Mouse (Mus musculus) retina, embryonic 14.5 days (tissue): ENCODE measurements around the gene Ncbp2.
"Not testable (repeated sequence)": the region's sequence is repeated elsewhere in the genome, so short reads cannot be mapped to it uniquely, and the experiment has no call there.

Source experiments
- DNase-seq: peaks from one replicate; pipeline ENCODE4 v3.0.0-alpha.2; 2015; ENCODE audit warnings: low spot score

The Ncbp2 gene

GRCm38 (mm10) chr16:31935091-31935979 is 13.0 kb upstream of the Ncbp2 start:
- DNase-seq = peak; percentile 47

DNA sequence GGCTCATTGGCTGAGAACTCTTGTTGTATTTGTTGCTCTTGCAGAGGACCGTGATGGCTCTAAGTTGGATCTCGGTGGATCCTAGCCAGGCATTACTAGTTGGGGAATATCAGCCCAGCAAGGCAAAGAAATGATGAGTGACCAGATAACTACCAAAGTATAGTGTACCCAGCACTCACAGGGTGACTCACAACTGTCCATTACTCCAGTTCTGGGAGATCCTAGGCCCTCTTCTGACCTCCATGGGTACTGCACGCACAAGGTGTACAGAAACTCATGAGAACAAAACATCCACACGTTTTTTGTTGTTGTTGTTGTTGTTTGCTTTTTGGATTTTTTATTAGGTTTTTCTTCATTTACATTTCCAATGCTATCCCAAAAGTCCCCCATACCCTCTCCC is 11.7 kb upstream of the Ncbp2 start:
- DNase-seq = no peak

GRCm38 (mm10) chr16:31938856-31939255 is 9.5 kb upstream of the Ncbp2 start:
- DNase-seq = no peak

DNA sequence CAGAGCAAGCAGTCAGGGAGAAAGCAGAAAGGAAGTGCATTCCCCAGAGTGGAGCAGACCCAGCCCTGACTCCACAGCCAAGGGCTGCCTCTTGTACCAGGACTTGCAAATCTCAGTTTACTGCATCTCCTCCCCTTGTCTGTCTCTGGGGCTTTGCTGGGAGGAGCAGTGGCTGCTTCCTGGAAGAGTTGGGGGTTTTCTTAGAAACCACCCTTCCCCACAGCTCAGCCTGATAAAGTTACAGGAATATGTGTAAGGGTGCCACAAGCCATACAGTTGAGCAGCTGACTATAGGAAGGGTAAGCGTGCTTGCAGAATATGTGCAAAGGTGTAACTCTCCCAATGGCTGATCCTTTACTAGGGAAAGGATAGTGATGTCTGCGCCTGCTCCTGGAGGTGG is 7.7 kb upstream of the Ncbp2 start:
- no peak for DNase-seq

GRCm38 (mm10) chr16:31943980-31944379 is 4.3 kb upstream of the Ncbp2 start:
- DNase-seq = peak; percentile 92

- DNase-seq = no peak
Observed at GRCm38 (mm10) chr16:31944698-31945255, 3.5 kb upstream of the Ncbp2 start.

DNA sequence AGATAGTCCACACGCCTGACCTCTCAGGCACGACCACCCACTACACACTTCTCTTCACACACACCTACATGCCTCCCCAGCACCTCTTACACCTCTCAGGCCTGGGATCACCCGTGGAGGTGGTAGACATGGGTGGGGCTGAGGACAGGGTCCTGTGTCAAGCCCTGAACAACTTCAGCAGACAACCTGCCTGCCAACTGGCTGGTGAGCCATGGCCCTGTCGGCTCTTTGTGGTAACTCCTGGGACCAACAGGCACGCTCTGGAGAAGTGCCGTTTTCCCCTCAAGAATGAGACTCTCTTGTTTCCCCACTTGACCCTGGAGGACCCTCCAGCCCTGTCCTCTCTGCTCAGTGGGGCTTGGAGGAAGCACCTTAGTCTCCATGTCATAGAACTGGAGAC is 2.9 kb upstream of the Ncbp2 start:
- no peak for DNase-seq

DNA sequence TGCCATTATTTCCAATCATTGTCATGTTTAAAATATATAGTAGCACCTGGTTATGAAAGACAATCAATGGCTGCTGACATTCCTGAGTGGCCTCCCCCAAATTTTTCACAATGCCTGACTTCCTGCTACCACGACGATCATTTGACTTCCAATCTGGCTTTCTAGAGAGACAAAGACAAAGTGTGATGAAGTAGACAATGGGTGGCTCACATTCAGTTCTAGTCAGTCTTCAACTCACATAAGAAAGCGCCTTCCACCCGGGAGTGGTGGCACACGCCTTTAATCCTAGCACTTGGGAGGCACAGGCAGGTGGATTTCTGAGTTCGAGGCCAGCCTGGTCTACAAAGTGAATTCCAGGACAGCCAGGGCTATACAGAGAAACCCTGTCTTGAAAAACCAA is 2.3 kb upstream of the Ncbp2 start:
- not testable (repeated sequence) for DNase-seq

GRCm38 (mm10) chr16:31947333-31947732 is 980 bp upstream of the Ncbp2 start:
- no peak for DNase-seq

DNA sequence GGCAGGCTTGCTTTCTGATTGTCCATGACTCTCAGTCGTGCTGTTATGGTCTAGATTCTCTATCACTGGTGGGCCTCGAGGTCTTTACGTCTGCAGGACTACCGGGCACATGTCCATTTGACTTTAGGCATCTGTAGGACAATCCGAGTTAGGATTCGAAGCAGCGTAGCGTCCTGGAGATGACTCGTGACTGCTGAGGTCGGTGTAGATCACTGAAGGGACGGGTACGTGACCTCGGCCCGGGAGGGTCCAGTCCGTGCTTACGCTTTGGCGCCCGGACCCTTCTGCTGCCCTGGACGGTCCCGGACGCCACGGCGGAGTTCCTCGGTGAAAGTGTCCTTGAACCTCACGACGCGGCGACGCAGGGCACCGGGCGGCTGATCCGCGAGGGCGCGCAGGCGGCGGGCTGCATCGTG is 404 bp upstream of the Ncbp2 start:
- DNase-seq = no peak

DNA sequence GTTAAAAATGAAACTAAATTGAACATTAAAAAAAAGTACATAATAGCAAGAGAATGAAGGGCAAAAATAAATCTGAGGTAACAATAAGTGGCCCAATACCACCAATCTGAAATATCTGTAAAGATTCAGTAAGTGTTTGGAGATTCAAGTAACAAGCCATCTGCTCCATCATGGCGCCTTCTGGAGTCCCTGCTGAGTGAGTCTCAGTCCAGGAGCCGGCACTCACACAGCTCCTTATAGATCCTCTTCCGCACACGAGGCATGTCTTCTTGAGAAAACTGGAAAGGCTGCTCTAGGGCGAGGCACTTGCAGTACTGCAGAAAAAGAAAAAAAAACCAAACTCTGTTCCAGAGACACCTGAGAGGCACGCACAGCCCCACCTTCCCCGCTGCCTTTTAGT is 14.9 kb downstream of the Ncbp2 start:
- DNase-seq = no peak

DNA sequence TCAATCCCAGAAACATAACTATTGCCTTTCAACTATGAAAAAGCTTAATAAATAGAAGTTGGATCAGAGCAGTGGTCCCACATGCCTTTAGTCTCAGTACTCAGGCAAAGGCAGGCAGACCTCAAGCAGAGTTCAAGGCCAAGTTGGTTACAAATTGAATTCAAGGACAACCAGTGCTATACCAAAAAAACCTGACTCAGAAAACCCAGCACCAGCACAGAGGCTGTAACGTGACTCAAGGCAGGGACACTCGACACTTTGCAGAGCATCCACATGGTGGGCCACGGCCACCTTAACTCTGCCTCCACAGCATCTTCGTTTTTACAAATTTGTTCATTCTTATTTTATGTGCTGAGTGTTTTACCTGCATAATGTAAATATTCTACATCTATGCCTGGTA is 26.9 kb downstream of the Ncbp2 start:
- DNase-seq = no peak

GRCm38 (mm10) chr16:31979501-31979900 is 31.2 kb downstream of the Ncbp2 start:
- DNase-seq = no peak

GRCm38 (mm10) chr16:31980946-31981345 is 32.6 kb downstream of the Ncbp2 start:
- no peak for DNase-seq

DNA sequence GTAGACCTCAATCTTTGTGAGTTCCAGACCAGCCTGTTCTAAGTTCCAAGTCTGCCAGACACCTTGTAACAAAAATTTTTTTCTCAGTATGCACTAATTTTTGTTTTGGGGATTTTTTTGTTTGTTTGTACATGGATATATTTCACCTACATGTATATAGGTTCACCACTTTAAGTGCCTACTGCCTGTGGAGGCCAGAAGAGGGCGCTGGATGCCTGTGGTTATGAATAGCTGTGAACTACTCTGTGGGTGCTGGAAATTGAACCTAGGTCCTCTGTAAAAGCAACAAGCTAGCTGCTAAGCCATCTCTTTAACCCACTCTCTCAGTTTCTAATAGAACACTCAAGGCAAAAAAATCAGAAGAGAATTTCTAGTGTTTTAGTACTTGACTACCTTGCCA is 43.7 kb downstream of the Ncbp2 start:
- no peak for DNase-seq

GRCm38 (mm10) chr16:31993195-31993594 is 44.9 kb downstream of the Ncbp2 start:
- no peak for DNase-seq

DNA sequence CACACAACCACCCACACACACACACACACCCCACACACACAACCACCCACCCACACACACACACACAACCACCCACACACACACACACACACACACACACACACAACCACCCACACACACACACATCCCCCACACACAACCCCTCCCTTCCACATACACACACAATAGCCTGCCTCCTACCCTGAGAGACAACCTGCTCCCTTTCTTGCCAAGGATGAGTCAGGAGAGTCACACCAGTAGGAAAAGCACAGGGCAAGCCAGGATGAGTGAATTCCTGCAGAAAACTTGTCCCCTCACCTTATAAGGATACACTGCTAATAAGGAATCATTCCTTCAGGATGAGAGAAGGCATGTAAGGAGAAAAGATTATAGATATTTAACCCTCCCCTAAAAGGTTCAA is 45.6 kb downstream of the Ncbp2 start:
- no peak for DNase-seq

- DNase-seq = no peak
Observed at GRCm38 (mm10) chr16:31996371-31996770, 48.1 kb downstream of the Ncbp2 start.

DNA sequence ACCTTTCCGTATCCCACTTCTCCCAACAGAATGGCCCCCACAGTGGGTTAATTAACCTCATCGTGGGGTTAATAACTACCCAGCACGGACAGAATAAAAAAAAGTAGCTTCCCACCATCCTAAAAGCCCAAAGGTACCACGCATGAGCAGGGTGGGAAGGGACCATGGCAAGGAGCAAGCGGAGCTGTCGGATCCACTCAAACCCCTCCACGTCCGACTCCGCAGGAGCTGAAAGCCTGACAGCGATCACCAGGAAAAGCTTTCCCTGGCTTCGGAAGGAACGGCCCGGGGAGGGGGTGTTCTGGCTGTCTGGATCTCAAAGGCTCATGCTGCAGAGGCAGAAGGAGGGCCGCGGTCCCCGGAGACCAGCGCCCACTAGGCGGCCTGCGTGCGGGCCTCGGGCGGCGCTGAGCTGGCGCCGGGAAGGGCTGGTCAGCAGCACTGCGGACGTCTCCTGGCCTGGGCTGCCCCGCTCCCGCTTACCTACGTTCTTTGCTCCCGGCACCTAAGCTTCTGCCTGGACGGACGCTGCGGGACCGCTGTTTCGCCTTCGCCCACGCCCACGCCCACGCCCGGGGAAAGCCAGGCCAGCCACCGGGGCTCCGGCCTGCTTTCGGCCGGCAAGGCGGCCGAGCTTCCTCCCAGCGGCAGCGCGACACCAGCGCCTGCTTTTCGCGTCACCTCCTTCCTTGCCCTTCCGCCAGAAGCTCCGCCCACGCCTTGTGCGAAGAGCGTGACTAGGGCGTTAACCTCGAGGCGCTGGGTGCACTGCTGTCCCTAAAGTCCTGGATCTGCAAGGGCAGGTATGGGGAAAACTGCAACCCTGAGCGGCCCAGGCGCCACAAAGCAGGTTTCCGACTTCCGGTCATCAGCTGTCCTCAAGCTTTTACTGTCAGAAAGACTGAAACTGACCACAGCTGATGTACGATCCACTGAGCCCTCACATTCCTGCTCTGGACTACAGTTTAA is 54.5 kb downstream of the Ncbp2 start, which contains the start of gene Senp5:
Gene Senp5, minus strand, starts transcription at position 779 of the 969 bp plus-strand sequence.
- peak; percentile 92 for DNase-seq

- DNase-seq = no peak
Observed at GRCm38 (mm10) chr16:32004731-32005130, 56.4 kb downstream of the Ncbp2 start.

DNA sequence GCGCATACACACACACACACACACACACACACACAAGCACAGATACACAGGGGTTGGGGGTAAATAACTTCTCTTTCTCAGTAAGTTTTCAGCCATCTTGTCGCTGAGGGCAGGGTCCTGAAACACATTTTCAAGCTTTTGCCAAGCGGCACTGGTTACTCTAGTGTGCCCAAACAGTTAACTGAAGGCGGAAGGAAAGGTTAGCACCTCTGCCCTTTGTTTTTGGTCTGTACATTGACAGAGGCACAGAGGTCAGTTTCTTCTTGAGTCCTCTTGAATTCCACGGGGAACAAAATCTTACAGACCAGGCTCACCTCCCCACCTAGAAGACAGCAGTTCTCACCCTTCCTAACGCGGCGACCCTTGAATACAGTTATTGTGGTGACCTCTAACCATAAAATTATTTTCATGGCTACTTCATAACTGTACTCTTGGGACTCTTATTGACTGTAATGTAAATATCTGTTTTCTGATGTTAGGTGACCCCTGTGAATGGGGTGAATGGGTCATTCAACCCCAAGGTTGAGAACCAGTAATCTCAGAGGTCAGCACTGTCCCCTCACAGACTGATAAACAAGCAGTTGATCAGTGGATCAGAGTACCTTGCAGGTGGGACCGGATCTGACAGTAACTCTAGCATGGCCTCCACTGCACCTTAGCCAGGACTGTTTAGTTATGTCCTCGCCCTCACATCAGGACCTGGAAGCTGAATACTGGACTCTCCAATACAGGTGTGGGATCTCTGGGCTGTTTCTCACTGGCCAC is 60.4 kb downstream of the Ncbp2 start:
- no peak for DNase-seq

DNA sequence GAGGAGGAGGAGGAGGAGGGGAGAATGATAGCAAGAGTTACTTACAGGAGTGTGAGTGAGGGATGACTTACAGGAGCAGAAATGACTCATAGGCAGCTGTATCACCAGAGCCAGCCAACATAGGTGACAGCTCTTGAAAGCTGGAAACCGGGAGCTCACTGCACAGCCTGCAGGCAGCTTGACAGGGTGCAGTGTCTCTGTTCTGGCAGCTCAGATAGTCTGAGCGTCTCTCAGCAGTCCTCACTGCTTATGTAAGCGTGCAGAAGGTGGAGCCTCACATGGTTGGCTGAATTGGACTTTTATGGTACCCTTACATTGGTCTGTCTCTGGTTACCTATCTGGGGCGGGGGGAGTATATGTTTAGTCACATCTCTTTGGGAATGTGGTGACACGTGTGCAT is 61.6 kb downstream of the Ncbp2 start:
- peak; percentile 14 for DNase-seq
